Mouse (Mus musculus) kidney, adult 11 months (tissue): ENCODE measurements around the gene Bcor.

Source experiments
- DNase-seq: peaks from one replicate; pipeline ENCODE4 v3.0.0; 2022

Bcor gene

DNA sequence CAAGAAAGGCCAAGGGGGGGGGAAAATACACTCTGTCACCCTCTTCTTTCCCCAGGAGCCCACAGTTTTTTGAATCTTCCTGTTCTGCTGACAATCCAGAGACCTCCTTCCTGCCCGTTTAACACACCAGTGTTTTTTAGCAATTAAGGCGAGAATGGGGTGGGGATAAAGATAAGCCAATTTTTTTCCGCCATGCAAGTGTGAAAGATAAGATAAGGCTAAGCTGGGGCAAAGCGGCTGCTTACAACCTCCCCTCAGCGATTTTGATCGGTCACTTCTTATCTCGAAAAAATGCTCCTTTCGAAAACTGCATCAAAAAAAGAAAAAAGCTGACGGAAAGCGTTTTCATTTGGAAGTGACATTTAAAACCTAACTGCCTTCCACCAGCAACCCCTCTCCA lies 74.2 kb downstream of the Bcor start:
- no peak for DNase-seq

DNA sequence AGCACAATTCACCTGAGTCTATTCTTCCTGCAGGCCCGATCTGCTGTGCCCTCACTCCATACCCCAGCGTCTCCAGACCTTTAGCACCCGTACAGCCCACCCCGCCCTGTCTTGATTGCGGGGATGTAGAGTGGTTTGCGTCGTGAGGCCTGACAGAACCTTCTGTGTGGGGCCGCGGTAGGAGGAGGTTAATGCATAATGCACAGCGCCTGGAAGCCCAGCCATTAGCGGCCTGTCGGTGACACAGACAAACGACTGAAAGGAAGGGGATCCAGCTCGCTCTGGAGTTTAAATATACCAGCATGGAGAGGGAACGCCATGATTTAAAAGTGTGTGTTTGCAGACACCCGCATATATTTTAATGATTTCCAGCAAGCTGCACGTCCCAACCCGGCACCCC lies 74.9 kb downstream of the Bcor start:
- no peak for DNase-seq

DNA sequence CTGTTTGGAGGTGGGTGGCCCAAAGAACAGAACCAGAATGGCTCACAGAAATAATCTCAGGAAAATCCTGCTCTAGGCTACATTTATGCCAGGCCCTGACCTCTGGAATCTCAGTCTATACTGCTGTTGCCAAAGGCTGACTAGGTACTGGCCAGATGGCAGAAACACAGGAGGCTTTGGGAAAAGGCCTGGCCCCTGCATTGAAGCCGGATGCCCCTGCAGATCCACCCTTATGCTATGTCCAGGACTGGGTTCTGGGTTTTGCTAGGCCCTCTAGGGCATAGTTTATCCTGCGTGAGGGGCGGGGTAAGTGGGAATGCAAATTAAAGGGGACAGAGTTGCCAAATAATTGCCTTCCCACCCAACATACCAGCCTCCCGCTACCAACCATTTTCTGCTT lies 75.5 kb downstream of the Bcor start:
- no peak for DNase-seq

DNA sequence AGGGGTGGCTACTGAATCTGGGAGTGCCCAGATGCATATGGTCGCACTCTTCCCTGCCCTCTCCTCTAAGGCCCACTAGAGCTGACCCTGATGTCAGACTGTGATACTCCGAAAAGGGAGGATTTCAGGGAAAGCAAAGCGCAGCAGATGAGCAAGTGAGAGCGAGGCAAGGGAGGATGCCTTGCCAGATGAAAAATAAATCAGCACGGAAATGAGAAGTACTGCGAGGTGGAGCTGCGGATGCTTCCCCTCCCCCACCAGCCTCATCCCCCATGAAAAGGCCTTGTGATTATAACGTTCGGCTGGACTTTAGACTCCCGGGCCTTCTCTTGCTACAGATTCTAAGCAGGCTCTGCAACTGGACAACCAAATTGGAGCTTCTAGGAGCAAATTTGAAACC lies 76.5 kb downstream of the Bcor start:
- DNase-seq = no peak

GRCm38 (mm10) chrX:12082736-12083135 lies 77.4 kb downstream of the Bcor start:
- DNase-seq = peak; percentile 25

DNA sequence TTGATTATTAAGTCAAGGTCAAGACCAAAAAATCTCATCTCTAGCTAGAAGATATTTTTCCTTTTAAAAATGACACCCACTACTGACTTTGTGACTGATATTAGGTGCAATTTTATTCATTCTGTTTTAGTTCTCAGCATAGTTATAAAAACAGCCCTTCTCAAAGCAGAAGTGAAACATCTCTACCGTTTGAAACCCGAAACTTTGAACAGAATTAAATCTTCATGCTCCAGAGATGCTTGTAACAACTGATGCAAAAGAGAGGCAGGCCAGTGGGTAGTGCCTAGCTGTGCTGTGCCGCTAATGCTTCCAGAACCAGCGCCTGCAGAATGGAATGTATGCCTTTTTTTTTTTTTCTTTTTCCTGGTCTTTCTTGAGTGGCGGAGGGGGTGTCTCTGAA lies 78.0 kb downstream of the Bcor start:
- no peak for DNase-seq

DNA sequence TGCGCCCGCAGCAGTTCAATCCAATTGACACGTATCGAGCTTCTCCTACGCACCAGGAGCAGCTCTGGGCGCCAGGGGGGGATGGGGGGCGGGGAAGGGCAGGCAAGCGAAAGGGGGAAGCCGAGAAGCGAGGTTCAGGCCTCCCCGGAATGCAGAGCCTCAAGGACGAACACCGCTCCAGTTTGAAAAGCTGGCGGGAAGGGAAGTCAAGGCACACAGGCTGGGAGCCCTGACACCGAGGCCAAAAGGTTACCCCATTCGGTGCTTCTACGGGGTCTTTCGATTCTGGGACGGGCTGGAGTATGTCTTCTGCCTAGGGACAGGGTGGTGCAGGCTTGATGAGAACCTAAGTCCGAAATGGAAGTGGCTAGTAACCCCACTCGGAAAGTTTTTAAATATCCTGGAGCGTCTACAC lies 78.4 kb downstream of the Bcor start:
- DNase-seq = no peak

DNA sequence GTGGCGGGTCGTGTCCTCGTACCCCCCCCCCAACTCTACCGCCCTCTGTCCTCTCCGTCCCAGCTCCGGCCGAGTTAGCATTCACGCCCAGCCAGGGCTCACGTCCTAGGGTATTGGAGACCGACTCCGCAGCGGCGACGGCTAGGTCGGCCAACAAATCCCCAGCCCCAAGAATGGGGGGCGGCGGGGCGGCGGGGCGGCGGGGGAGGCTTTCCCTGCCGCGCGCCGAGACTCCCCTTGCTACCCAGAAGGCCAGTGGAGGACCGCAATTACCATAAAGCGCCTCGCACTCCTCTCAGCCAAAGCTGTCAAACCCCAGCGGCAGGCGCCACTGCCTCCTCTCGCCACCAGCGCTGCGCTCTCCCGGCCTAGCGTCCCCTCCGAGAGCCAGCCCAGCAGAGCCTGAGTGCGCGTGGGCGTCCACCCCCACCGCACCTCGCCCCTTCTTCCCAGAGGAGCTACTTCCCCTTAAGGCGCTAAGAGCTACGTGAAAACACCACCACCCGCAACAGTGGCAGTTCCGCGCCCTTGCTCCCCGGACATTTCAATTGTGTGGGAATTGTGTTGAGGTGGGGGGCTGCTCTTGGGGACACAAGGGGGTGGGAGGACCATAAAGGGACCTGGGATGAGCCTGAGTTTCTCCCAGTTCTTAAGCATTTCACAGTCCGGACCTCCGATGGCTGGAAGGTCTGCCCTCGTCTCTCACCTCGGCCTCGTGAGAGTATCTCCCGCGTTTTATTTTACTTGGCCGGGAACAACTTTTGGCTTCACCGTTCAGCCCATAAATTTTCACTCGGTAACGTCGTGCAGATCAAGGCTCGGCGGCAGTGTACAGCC lies 79.0 kb downstream of the Bcor start:
- peak; percentile 23 for DNase-seq

- peak; percentile 57 for DNase-seq
These were observed 79.9 kb downstream of the Bcor start for GRCm38 (mm10) chrX:12080095-12080903.

DNA sequence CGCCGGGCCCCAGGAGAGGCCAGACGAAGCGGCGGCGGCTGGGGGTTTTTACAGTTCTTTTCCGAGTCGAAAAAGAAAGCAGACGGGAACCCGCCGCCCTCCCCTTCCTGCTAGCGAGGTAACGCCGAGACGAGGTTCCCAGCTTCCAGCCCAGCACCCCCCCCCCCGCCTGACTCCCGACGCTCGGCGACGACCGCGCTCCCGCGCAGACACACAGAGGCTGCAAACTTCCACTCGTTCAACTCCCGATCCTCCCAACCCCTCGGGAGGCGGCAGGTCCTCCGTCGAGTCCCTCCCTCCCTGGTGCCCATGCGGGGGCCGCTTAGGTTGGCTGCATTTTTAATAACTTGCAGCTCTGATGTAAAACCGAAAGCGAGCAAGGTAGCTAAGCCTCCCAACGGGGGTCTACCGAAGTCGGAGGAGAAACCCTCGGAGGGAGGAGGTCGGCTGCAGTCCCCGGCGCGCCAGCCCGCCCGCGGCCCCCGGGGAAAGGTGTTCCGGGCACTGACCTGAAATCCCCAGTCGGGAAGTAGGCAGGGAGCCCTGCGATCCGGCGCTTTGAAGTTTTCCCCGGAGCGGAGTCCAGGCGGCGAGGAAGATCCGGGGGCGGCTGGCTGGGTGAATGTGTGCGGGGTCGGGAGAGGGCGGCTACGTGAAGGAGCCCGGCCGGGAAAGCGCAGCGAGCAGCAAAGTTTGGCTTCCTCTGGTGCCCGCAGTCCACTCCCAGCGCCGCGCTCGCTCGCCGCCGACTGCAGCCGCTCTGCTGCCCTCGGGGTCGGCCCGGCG lies 80.7 kb downstream of the Bcor start:
- DNase-seq = peak; percentile 30

DNA sequence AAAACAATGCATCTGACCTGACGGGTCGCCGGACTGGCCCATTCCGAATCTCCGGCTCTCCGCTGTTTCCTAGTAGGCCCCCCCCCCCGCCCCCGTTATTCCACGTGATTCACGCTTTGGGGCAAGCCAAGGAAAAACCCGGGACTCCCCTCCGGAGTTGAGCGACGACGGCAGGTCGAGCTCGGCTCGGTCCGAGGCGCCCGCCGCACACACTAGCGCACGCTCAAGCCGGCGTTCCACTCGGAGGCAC lies 81.2 kb downstream of the Bcor start:
- no peak for DNase-seq

DNA sequence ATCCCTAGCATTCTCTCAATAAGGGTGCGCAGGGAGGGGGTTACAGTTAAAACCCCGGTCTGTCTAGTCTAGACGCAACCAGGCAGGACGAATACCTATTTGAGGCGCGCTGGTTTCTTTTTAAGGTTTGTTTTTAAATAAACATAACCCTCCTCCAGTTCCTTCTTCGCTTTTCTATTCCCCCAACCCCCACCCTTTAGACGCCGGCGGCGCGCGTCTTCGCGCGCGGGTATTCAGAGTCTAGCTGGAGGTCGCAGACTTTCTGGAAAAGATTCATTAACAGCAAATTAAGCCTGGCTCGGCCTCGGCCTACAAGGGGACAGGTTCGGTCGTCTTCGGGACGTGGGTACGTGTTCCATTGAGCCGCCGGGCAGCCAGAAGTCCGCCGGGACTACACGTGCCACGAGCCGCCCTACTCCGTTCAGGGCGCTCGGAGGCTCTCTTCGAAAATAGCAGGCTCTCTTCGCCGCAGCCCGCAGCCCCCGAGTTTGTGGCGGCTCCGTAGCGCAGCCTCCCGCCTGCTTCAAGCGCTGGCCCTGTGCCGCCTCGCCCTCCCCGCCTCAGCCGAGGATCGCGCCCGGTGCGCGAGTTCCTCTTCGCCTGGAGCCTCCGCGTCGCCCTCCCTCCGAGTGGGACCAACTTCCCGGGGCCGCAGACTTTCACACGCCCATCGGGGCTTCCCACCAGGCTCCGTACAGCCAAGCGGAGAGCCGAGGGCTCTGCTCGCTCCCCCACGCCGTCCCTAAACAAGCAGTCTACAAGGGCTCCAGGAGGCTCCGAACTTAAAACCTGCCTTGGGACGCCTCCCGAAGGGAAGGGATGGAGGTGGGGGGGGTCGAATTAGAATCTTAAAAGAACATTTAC lies 81.7 kb downstream of the Bcor start:
- no peak for DNase-seq

GRCm38 (mm10) chrX:12077601-12077980 lies 82.6 kb downstream of the Bcor start:
- DNase-seq = no peak

DNA sequence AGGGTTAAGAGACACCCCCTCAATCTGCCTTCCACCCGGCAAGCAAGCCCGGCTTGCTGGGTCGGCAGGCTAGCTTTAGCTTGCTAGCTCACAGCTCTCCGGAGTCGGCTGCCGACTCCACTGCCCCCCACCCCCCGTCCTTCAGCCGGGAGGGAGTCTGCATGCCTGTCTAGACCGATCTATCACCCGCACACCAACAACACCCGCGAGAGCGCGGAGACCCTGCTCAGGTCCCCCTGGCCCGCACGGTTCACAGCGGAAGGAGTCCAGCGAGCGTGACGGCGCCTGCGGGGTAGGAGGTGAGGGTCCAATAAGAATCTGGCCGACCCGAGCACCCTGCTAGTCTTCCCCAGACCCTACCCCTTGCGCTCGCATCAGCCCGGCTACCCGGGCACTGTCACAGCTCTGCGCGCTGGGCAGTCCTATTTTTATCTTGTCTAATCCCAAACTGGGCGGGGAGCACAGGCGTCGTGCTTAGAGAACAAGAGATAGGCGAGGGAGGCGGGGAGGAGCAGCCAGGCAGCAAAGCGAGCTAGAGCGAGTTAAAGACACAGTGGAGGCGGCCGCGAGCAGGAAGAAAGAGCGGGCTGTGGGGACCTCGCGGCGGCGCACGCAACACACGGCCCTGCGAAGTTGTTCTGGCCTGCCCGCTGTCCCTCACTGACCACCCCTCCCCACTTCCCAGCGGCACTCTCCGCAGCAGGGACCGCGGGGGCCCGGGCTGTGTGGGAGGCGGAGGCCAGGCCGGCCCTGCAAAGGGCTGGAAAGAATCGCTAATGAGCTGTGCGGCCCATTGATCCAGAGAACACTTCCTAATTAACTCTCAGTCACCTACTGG lies 83.2 kb downstream of the Bcor start:
- DNase-seq = peak; percentile 52

GRCm38 (mm10) chrX:12072721-12073120 lies 87.4 kb downstream of the Bcor start:
- DNase-seq = peak; percentile 34

DNA sequence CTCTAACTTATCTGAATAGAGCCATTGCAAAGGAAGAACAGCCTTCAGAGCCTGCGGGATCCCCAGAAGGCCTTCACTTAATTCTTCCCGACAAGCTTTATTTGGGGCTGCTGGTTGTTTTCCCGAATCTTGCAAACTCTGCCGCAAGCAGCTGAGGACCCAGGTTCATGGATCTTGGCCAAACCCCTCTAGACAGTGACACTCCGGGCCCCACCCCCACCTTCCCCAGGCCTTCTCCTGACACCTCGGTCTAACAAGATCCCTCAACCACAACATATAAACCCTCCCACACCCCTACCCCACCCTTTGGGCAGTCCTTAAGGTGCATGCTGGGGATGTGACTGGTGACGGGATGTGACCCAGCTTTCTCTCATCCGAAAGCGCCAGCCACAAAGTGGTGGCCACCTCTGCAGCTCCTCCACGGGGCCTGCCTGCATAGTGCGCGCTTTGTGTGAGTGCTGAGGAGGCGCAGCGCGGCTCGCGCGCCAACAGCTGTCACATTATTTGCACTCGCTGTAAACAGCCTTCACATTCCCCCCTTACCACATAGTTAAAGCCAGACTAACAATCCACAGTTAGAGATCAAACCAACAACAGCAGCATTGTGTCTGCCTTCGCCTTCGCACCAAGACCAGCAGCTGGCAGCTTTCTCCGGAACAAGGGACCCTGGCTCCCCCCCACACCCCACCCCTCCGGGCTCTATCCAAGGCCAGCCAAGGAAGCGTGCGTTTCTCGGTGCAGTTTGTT lies 91.0 kb downstream of the Bcor start:
- DNase-seq = no peak

GRCm38 (mm10) chrX:12067851-12068510 lies 92.2 kb downstream of the Bcor start:
- no peak for DNase-seq

DNA sequence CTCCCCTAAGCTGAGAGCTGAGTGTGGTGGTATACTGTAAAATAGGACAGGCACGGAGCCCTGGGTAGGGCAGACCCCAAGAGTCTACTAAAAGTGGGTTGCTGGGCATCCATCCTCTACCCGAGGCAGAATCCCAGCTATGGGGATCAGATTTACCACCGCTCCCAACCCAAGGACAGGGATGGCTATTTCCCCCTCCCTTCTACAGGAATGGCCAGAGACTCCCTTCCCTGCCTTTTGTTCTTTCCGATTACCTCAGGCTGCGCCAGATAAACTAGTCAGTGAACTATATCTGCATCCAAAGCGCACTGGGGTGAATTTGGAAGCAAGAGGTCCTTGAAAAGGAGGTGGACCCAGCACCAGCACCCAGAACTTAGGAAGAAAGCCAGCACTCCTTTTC lies 93.1 kb downstream of the Bcor start:
- no peak for DNase-seq

DNA sequence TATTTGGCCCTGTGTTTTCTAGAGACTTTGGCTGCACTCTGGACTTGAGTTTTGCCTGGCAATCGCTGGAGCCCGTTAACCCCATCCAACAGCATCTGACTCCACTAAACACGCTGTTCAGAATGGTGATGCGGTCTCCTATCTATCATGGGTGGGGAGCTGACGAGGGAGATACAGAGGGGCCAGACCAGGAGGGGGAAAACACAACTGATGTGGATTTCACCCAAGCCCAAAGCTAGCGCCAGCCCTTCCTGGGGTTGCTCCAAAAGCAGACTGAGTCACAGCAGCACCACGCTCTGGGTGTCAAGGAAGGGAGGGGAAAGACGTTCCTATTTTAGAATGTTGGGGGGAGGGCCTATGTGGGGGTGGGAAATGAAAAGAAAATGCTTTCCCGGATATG lies 94.4 kb downstream of the Bcor start:
- no peak for DNase-seq

DNA sequence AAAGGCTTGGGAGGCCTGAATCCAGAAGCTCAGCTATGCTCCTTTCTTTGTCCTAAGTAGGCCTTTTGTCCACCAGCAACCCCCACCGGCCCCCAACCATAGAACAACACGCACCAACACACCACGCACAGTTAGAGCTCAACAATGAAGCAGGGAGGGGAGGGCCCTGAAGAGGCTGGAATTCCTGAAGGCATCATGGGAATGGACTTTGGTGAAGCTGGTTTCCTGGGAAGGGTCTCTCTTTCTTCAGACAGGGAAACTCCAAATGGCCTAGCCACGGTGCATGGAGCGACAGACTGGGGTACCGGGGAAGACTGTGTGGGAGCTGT lies 97.3 kb downstream of the Bcor start:
- DNase-seq = no peak
